Mouse (Mus musculus) T-helper 2 cell (primary cell): Measurements from ENCODE around the gene Tomm22.
"Not testable (repeated sequence)": the region's sequence is repeated elsewhere in the genome, so short reads cannot be mapped to it uniquely, and the experiment has no call there.

Experiments
- in situ Hi-C: fragments of 300-600 bp; cut with MboI, MseI; formaldehyde crosslinking; loops from one replicate; pipeline ENCODE4 v1.15.1; 2025; ENCODE audit warnings: high pct_unique_total_duplicates

Gene Tomm22

GRCm38 (mm10) chr15:79670249-79670971 lies at the start of gene Tomm22:
Gene Tomm22 (plus strand): TSS chr15:79670861.
- in situ Hi-C loops = no loop called here

DNA sequence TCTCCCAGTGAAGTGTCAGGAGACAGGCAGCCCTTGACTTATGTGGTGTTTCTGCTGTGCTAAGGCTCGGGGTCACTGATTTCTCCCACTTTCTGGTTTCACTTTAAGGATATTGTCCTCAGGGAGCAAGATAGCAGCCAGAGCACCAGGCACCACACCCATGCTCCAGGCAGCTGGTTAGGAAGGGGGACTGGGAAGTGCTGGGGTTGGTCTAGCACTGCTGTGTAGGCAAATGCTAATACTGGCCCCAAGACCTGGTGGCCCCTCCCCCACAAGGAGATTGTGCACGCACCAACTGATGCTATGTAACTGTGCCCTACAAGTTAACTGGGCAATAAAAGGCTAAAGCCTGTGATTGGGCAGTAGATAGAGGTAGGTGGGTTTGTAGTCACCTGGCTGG lies 40.2 kb upstream of the Tomm22 start:
- in situ Hi-C loops = no loop called here

DNA sequence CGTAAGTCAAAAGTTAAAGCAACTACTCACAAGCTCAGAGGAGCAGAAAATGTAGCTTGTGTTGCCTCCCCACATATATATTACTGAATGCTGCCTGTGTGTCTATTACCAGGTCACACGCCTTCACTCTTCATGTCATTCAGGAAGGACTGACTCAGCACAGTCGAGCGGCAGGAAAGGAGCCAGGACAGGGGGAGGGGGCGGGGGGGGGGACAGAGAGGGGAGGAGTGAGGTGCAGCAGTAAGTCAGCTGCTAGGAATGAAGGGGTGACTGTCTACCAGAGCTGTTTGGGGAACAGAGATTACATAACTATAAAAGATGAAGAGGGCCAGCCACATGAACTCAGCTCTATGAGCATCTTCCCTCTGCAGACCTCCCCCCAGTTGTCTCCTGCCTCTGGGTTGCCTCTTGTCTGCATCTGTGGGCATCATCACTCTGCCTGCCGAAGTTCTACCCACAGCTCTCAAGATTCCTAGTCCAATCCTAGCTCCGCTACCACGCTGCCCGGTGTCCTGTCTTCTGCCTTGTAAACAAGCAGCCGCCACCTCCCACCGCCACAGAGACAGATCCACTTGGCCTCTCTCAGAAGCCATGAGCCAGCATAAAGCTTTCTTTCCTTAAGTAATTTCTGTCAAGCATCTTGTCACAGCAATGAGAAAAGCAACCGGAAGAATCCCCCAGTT lies 29.4 kb upstream of the Tomm22 start:
- in situ Hi-C loops = no loop called here

- in situ Hi-C loops = no loop called here
Measured at GRCm38 (mm10) chr15:79645483-79645882, 25.2 kb upstream of the Tomm22 start.

DNA sequence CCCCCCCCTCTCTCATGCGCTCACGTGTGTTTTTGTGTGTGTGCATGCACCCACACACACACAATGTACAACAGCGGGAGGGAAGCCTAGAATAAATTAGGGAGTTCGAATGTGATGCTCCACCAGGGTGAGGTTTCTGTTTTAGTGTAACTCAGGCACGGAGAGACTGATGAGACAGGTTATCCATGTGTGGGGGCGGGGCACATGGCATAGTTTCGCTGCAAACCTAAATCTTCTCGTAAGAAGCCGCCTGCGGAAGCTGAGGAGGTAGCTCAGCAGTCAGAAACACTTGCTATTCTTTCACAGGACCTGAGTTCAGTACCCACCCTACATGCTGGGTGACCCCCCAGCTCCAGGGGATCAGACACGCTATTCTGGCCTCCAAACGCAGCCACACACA lies 22.5 kb upstream of the Tomm22 start:
- in situ Hi-C loops = no loop called here

DNA sequence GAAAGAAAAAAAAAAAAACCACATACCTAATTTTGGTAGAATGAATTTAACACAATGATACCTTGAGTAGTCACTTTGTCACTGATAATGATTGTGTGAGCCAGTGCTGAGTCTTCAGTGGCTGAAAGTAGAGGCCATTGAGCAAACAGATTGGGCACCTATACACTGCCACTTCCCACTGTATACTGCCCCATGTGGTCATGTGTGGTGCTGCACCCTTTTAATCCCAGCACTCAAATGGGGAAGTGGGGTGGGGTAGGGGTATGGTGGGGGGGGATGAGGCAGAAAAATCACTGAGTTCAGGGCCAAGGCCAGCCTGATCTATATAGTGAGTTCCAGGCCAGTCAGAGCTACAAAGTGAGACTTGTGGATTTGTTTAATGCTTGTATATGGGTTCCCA lies 20.1 kb upstream of the Tomm22 start:
- in situ Hi-C loops = no loop called here

DNA sequence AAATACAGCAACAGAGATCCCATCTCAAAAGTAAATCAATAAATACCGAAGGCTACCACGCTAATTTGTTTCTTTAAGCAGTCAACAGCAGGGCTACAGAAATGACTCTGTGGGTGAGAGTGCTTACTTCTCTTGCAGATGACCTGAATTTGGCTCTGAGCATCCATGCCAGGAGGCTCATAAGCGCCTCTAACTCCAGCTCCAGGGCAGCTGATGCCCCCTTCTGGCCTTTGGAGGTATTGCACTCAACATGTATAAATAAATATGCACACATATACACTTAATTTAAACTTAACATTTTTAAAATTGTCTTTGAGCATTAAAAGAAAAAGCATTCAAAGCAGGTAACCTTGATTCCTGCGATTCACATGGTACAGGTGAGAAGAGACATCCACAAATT lies 19.2 kb upstream of the Tomm22 start:
- in situ Hi-C loops = no loop called here

- in situ Hi-C loops = no loop called here
Measured at GRCm38 (mm10) chr15:79656451-79656850, 14.2 kb upstream of the Tomm22 start.

DNA sequence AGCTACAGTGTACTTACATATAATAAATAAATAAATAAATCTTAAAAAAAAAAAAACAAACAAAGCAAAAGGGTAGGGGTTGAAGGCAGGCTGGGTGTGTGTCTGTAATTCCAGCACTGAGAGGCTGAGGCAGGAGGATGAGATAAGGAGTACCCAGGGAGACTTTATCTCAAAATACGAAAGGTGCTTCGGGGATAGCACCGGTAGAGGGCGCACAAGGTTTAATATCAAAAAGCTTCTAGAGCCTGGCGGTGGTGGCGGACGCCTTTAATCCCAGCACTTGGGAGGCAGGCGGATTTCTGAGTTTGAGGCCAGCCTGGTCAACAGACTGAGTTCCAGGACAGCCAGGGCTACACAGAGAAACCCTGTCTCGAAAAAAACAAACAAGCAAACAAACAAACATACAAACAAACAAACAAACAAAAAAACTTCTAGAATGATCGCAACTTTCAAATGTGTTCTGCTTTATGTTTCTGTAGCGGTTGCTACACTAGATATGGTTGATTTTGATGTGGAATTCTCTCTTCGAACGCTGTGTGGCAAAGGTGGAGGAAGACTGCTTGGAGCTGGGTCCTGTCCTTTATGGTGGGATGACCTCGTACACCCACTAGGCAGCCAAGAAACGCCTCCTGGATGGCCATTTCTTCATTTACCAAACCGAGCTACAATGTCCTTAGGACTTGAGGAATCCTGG lies 12.7 kb upstream of the Tomm22 start:
- in situ Hi-C loops = no loop called here

DNA sequence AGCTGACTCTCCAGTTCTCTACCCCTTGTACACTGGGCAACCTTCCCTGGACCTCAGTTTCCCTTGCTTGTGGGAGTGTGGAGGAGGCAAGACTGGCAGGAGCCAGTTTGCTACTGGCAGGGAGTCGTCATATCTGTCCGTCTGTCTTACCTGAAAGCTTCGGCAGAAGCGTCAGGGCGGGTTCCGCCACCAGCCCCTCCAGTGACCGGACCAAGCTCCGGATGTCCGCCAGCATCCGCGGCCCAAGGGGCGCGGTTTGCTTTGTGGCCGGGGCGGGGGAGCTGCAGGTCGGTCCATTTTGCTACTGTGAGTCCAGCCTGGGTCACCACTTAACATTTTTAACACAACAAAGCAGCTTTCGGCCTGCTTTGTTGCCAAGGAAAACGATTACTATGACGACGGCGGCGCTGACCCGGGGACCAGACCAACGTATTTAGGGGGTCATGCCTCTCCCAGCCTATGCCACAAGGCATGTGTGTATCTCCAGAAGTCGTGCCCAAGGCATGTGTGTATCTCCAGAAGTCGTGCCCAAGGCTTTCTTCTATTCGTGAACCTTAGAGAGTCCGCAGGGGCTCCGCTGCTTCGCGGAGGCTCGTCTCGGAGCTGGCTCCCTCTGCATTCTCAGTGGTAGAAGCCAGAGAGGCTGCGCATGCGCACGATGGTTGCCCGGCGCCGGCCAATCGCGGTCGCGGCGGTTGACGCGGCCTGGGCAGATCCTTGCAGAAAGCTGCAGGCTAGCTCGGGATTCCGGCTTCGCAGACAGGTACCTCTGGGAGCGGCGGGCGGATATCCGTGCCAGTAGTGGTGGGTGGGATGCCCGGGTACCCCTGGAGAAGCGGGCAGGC lies 11.9 kb upstream of the Tomm22 start, which contains the start of the genes Fam227a and Cby1:
Gene Fam227a (minus strand): TSS at position 426 of the 845 bp plus-strand sequence.
Gene Cby1 (plus strand): TSS at position 669 of the 845 bp plus-strand sequence.
- in situ Hi-C loops = no loop called here

DNA sequence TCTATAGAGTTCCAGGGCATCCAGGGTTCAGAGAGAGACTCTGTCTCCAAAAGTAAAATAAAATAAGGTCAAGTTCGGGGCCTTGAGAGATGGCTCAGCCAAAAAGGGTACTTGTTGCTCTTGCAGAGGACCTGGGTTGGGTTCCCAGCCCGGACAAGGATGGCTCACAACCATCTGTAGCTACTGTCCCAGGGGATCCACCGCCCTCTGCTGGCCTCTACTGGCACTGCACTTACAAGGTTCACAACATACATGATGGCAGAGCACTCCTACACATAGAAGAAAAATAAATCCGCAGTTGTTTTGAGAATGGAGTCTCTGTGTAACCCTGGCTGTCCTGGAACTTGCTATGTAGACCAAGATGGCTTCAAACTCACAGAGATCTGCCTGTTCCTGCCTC lies 8.8 kb upstream of the Tomm22 start:
- in situ Hi-C loops = no loop called here

DNA sequence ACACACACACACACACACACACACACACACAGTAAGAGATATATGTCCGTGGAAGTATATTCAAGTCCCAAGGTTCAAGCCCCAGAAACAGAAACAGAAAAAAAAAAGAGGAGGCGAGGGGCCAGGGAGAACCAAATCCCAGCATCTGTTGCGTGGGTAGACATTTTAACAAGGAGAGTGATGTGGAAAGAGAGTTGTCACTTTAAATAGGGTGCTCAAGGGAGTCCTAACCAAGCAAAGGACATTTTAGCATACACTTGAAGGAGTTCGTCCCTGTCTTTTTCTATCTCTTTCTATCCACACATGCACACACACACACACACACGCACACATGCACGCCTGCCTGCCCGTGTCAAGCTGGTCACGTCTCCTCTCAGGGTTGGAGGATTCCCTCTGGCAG lies 6.0 kb upstream of the Tomm22 start:
- in situ Hi-C loops = no loop called here

DNA sequence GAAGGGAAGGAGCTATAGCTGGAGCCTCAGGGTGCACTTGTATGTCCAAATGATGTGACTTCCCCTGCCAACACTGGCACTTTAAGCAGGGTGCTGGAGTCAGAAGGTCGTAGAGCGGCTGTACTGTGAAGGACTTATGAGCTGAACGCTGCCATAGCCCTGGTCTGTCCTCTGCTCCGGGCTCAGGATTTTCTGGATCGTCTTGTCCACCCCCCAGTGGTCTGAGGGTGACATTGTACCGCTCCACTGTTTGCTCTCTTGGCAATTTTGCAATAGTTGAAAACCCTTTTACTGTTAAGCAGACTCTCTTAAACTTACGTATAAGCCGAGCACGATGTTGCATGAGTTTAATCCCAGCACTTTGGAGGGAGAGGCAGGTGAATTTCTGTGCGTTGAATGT lies 1.5 kb upstream of the Tomm22 start:
- in situ Hi-C loops = no loop called here

- in situ Hi-C loops = no loop called here
Measured at GRCm38 (mm10) chr15:79670972-79671299, 275 bp downstream of the Tomm22 start.

DNA sequence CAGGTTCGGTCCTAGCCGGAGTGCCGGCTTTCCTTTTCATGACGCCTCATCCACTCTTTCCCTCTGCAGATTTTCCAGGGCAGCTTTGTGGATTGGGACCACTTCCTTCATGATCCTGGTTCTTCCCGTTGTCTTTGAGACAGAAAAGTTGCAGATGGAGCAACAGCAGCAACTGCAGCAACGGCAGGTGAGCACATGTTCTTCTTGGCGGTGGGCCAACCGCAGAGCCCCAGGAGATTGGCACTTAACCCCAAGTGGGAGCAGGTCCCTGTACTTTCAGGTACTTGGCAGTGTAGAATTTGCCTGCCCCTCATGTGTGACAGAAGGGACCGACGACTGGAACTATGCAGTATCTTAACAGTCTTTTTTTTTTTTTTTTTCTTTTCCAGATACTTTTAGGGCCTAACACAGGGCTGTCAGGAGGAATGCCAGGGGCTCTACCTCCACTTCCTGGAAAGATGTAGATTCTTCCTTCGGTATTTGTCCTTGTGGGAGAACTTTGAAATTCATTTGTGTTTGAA lies 1.2 kb downstream of the Tomm22 start:
- in situ Hi-C loops = not testable (repeated sequence)

DNA sequence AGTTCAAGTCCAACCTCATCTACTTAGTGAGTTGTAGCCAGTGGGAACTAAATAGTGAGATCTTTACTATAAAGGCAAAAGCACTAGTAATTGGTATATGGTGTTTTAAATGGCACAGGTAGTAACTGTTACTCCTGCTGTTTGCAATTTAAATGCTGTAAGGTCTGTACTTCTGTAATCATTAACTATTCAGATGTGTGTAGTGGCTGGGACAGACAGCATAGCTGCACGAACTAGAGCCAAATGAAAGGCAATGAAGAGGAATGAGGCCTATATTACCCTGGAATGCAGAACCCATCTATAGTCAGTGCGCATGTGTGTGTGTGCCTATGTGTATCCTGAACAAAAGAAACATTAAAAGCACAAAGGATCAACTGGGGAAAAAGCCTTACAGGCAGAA lies 7.3 kb downstream of the Tomm22 start:
- in situ Hi-C loops = no loop called here

GRCm38 (mm10) chr15:79681973-79682372 lies 11.3 kb downstream of the Tomm22 start:
- in situ Hi-C loops = no loop called here

GRCm38 (mm10) chr15:79683146-79683545 lies 12.5 kb downstream of the Tomm22 start:
- in situ Hi-C loops = no loop called here

DNA sequence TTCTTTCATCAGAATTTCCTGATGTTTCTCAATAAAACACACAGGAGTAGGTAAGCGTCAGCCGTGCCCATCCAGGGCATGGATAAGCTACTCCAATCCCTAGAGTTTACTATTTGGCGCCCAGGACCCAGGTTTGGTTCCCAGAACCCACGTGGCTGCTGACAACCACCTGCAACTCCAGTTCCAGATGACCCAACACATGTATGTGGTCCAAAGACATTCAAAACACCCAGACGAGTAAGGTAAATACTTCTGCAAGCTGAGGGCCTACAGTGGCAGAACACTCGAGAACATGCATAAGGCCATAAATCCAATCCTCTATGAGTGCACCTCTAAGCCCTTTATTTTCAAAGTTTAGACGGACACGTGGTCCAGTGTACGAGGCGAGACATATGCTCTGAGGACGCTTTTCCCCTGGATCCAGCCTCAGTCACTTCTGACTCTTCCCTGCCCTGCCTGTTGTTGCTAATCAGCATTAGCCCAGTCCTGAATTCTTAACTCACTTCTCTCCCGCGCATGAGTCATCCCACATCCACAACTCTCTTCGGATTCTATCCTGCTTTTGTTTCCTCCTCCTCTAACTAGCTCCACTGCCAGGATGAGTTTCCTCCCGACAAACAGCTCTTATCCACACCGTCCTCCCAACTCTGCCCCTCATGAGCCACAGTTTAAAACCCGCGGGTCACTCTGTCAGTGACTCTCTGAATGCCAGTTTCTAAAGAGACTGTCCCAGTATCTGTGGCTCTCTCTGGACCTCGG lies 13.2 kb downstream of the Tomm22 start:
- in situ Hi-C loops = no loop called here

GRCm38 (mm10) chr15:79684616-79685015 lies 14.0 kb downstream of the Tomm22 start:
- in situ Hi-C loops = no loop called here

DNA sequence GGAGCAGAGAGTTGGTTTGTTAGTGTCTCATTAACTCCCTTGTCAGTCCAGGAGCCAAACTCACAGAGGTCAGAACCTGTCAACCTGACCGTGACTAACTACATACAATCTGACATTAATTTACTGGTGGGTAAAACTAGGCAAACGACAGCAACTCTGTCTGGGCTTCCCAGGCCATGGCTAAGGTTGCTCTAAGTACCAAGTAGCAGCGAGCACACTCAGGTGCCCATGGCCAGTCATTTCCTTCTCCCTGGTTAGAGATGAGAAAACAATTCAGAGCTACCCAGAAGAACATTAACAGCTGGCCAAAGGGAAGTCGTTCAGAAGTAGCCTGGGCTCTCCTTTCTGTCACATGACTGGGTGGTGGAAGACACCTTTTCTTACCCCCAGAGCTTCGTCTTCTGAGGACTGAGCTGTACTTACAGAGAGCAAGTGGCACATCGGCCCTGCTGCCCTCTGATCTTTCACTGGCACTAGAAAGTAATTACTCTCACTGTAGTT lies 14.5 kb downstream of the Tomm22 start:
- in situ Hi-C loops = no loop called here
